Mouse (Mus musculus) forebrain, embryonic 16.5 days (tissue): ENCODE results near the gene Phyh. TPM values are rescaled to one million over a fixed set of nuclear protein-coding genes. Genes with fewer than 3 reads are reported as not detected.

ENCODE experiments used
- ATAC-seq: fragments of 200-750 bp; cut with Nextera tagmentation; 2 replicates; pipeline ENCODE4 v1.8.0; 2017; ENCODE audit warnings: mild to moderate bottlenecking, moderate library complexity
- H3K27ac ChIP-seq: fragments of 300-500 bp; sonication (generic); 2 replicates; pipeline ENCODE4 v1.5.1; 2014; ENCODE audit warnings: low read length, control low read depth
- H3K27me3 ChIP-seq: fragments of 300-500 bp; sonication (generic); replicated peaks from 2 replicates; pipeline ENCODE4 v1.6.1; 2014; ENCODE audit warnings: low read length; ENCODE audit not compliant: control insufficient read depth, insufficient read depth
- H3K36me3 ChIP-seq: fragments of 300-500 bp; sonication (generic); 2 replicates; pipeline ENCODE4 v1.6.1; 2014; ENCODE audit not compliant: control insufficient read depth, insufficient read depth
- H3K4me1 ChIP-seq: fragments of 300-500 bp; sonication (generic); replicated peaks from 2 replicates; pipeline ENCODE4 v1.6.1; 2014; ENCODE audit warnings: low read length; ENCODE audit not compliant: control insufficient read depth, insufficient read depth
- H3K4me2 ChIP-seq: fragments of 300-500 bp; sonication (generic); 2 replicates; pipeline ENCODE4 v1.6.1; 2014; ENCODE audit warnings: mild to moderate bottlenecking, low read length, control low read depth
- H3K4me3 ChIP-seq: fragments of 300-500 bp; sonication (generic); replicated peaks from 2 replicates; pipeline ENCODE4 v1.5.1; 2014; ENCODE audit warnings: mild to moderate bottlenecking, low read length, control low read depth
- H3K9ac ChIP-seq: fragments of 300-500 bp; sonication (generic); replicated peaks from 2 replicates; pipeline ENCODE4 v1.6.1; 2014; ENCODE audit warnings: low read depth, low read length, control low read depth
- H3K9me3 ChIP-seq: fragments of 300-500 bp; sonication (generic); 2 replicates; pipeline ENCODE4 v1.6.1; 2016; ENCODE audit warnings: low read length; ENCODE audit not compliant: control insufficient read depth
- WGBS: fragments of 180-500 bp; shearing (Covaris S2); extraction: QIAGEN DNeasy Blood & Tissue Kit; methylation state at CpG from one replicate; pipeline ENCODE4 v1.1.7; 2014; 5-methylcytosine and 5-hydroxymethylcytosine counted together
- polyA plus RNA-seq: library from polyadenylated mRNA; unstranded; fragments of >200 nt; fragmentation: Nextera tagmentation; extraction: Ambion mirVana; gene quantifications from 2 replicates; pipeline ENCODE4 v1.2.1, GENCODE M21; 2015

Phyh gene
- polyA plus RNA-seq, 1 experiment from 2014 or later: 58.1 TPM

- Histone ChIP-seq H3K9me3 (no peaks in the 10 kb centered on the region), H3K36me3 (peaks cover 11% of the 10 kb centered on the region), H3K9ac (peak overlapping the region; percentile 79), H3K4me2 (peak overlapping the region; percentile 86), H3K4me1 (peaks cover 20% of the 10 kb centered on the region), H3K27me3 (no peaks in the 10 kb centered on the region), H3K27ac (peak overlapping the region; percentile 96), H3K4me3 (peak overlapping the region; percentile 83)
- ATAC-seq: no peak
- WGBS: under 1% methylated on average over 18 of the region's 18 CpGs
Observed at GRCm38 (mm10) chr2:4883009-4883704, 35.7 kb upstream of the Phyh start.

- no peak for ATAC-seq
- Histone ChIP-seq H3K4me3 (no peak overlapping the region), H3K36me3 (peaks cover 35% of the 10 kb centered on the region), H3K27ac (no peak overlapping the region), H3K9ac (no peak overlapping the region), H3K4me2 (no peak overlapping the region), H3K9me3 (no peaks in the 10 kb centered on the region), H3K4me1 (peaks cover 16% of the 10 kb centered on the region), H3K27me3 (no peaks in the 10 kb centered on the region)
- 95% methylated on average over 6 of the region's 6 CpGs for WGBS
Observed at GRCm38 (mm10) chr2:4886896-4887295, 31.9 kb upstream of the Phyh start.

- Histone ChIP-seq H3K4me2 (no peak overlapping the region), H3K4me1 (no peaks in the 10 kb centered on the region), H3K27me3 (no peaks in the 10 kb centered on the region), H3K9me3 (no peaks in the 10 kb centered on the region), H3K4me3 (no peak overlapping the region), H3K9ac (no peak overlapping the region), H3K36me3 (peaks cover 55% of the 10 kb centered on the region), H3K27ac (no peak overlapping the region)
- 91% methylated on average over 2 of the region's 2 CpGs for WGBS
- no peak for ATAC-seq
Observed at GRCm38 (mm10) chr2:4895598-4895997, 23.2 kb upstream of the Phyh start.

GRCm38 (mm10) chr2:4896970-4897369 lies 21.8 kb upstream of the Phyh start:
- Histone ChIP-seq H3K9ac (no peak overlapping the region), H3K27me3 (no peaks in the 10 kb centered on the region), H3K4me2 (no peak overlapping the region), H3K4me3 (no peak overlapping the region), H3K36me3 (peaks cover 49% of the 10 kb centered on the region), H3K27ac (no peak overlapping the region), H3K9me3 (no peaks in the 10 kb centered on the region), H3K4me1 (no peaks in the 10 kb centered on the region)
- no peak for ATAC-seq
- 95% methylated on average over 4 of the region's 4 CpGs for WGBS

- no peaks in the 10 kb centered on the region for H3K9me3 ChIP-seq
- no peak overlapping the region for H3K4me3 ChIP-seq
- no peak for ATAC-seq
- H3K9ac ChIP-seq: no peak overlapping the region
- no peaks in the 10 kb centered on the region for H3K27me3 ChIP-seq
- WGBS: 91% methylated on average over 6 of the region's 6 CpGs
- H3K36me3 ChIP-seq: peaks cover 40% of the 10 kb centered on the region
- no peaks in the 10 kb centered on the region; the same call in 1 of the 2 replicates for H3K4me1 ChIP-seq
- H3K4me2 ChIP-seq: no peak overlapping the region
- no peak overlapping the region for H3K27ac ChIP-seq
Observed at GRCm38 (mm10) chr2:4900624-4901023, 18.2 kb upstream of the Phyh start.

GRCm38 (mm10) chr2:4902346-4902745 lies 16.5 kb upstream of the Phyh start:
- Histone ChIP-seq H3K4me3 (no peak overlapping the region), H3K9ac (no peak overlapping the region), H3K27ac (no peak overlapping the region), H3K4me2 (no peak overlapping the region), H3K36me3 (peaks cover 53% of the 10 kb centered on the region), H3K9me3 (no peaks in the 10 kb centered on the region), H3K4me1 (no peaks in the 10 kb centered on the region; the same call in 1 of the 2 replicates), H3K27me3 (no peaks in the 10 kb centered on the region)
- no peak for ATAC-seq
- 90% methylated on average over 5 of the region's 5 CpGs for WGBS

- no peak for ATAC-seq
- H3K27ac ChIP-seq: no peak overlapping the region
- no peak overlapping the region for H3K4me2 ChIP-seq
- no peaks in the 10 kb centered on the region for H3K27me3 ChIP-seq
- H3K36me3 ChIP-seq: peaks cover 27% of the 10 kb centered on the region
- WGBS: 81% methylated on average over 6 of the region's 6 CpGs
- H3K9me3 ChIP-seq: no peaks in the 10 kb centered on the region
- no peak overlapping the region for H3K9ac ChIP-seq
- H3K4me1 ChIP-seq: no peaks in the 10 kb centered on the region; the same call in 1 of the 2 replicates
- no peak overlapping the region for H3K4me3 ChIP-seq
Observed at GRCm38 (mm10) chr2:4907120-4907519, 11.7 kb upstream of the Phyh start.

GRCm38 (mm10) chr2:4907916-4908315 lies 10.9 kb upstream of the Phyh start:
- WGBS: 89% methylated on average over 7 of the region's 7 CpGs
- Histone ChIP-seq H3K4me2 (no peak overlapping the region), H3K36me3 (peaks cover 27% of the 10 kb centered on the region), H3K9ac (no peak overlapping the region), H3K4me1 (no peaks in the 10 kb centered on the region; the same call in 1 of the 2 replicates), H3K9me3 (no peaks in the 10 kb centered on the region), H3K27ac (no peak overlapping the region), H3K27me3 (no peaks in the 10 kb centered on the region), H3K4me3 (no peak overlapping the region)
- ATAC-seq: no peak

- Histone ChIP-seq H3K27me3 (no peaks in the 10 kb centered on the region), H3K4me3 (no peak overlapping the region), H3K27ac (no peak overlapping the region), H3K9me3 (no peaks in the 10 kb centered on the region), H3K4me1 (no peaks in the 10 kb centered on the region; the same call in 1 of the 2 replicates), H3K9ac (no peak overlapping the region), H3K36me3 (peaks cover 27% of the 10 kb centered on the region), H3K4me2 (no peak overlapping the region)
- WGBS: 91% methylated on average over 3 of the region's 3 CpGs
- ATAC-seq: no peak
Observed at GRCm38 (mm10) chr2:4908771-4909315, 10.0 kb upstream of the Phyh start.
